Comparison of ENCODE assay signal across 8 mouse cellular contexts in genomic region chr9:119035836-119036235, GRCm38 (mm10). TPM values are rescaled to one million over a fixed set of nuclear protein-coding genes. Genes with fewer than 3 reads are reported as not detected.
A peak's percentile ranks its signal among the peaks of the same experiment; 100 is the strongest.
DNase-seq lines count a peak whose midpoint lies in the region; ATAC-seq and TF ChIP-seq lines count a peak whose summit lies in the region.

No protein-coding gene starts in this region.

- no peak overlapping the region for H3K9ac ChIP-seq in lung, embryonic 16.5 days (ENCODE audit: low read length)
- no peak overlapping the region for H3K9ac ChIP-seq in forebrain, embryonic 12.5 days

- DNase-seq in left cerebral cortex, adult 2 months (ENCODE audit: extremely low spot score in 1 of 2, low spot score in 2 of 2) = no peak
- no peak for DNase-seq in left cerebral cortex, postnatal 14 days (ENCODE audit: low spot score in 2 of 2)
- peak; percentile 88 for DNase-seq in adrenal gland, postnatal 14 days
- peak; percentile 89 to 91 for DNase-seq in heart, adult 9 months (ENCODE audit: low spot score in 2 of 2)
- DNase-seq in layer of hippocampus, adult 9-10 months (ENCODE audit: low spot score) = no peak
- no peak for DNase-seq in thymus, postnatal 14 days

- peaks cover 30% of the 10 kb centered on the region for H3K36me3 ChIP-seq in lung, embryonic 16.5 days (ENCODE audit: control insufficient read depth, insufficient read depth, low read length)
- H3K36me3 ChIP-seq in forebrain, embryonic 12.5 days (replicated peaks) = peaks cover 13% of the 10 kb centered on the region

- 51% methylated on average over 7 of the region's 7 CpGs for WGBS in lung, embryonic 16.5 days
- WGBS in forebrain, embryonic 12.5 days = 87% methylated on average over 7 of the region's 7 CpGs

- peak overlapping the region; percentile 74; the same call in 1 of the 2 replicates for H3K27ac ChIP-seq in left cerebral cortex, adult 2 months
- no peak overlapping the region for H3K27ac ChIP-seq in lung, embryonic 16.5 days (ENCODE audit: low read length)
- H3K27ac ChIP-seq in forebrain, embryonic 12.5 days = no peak overlapping the region

- intact Hi-C loops in left cerebral cortex, adult 2 months (cut with DNase I) = no loop called here
- intact Hi-C loops in left cerebral cortex, postnatal 14 days (cut with DNase I) = no loop called here

- TF ChIP-seq CTCF in left cerebral cortex, adult 2 months (IDR thresholded peaks at IDR 0.05) = no peak

- no peaks in the 10 kb centered on the region for H3K9me3 ChIP-seq in lung, embryonic 16.5 days (ENCODE audit: control insufficient read depth, low read length)
- H3K9me3 ChIP-seq in forebrain, embryonic 12.5 days = no peaks in the 10 kb centered on the region

- H3K27me3 ChIP-seq in lung, embryonic 16.5 days (ENCODE audit: control insufficient read depth, insufficient read depth, low read depth, low read length) = no peaks in the 10 kb centered on the region
- H3K27me3 ChIP-seq in forebrain, embryonic 12.5 days = no peaks in the 10 kb centered on the region; the same call in 1 of the 2 replicates

- H3K4me1 ChIP-seq in lung, embryonic 16.5 days (replicated peaks; ENCODE audit: control insufficient read depth, insufficient read depth, low read length) = peaks cover 23% of the 10 kb centered on the region
- H3K4me1 ChIP-seq in forebrain, embryonic 12.5 days = peaks cover 52% of the 10 kb centered on the region

- H3K4me3 ChIP-seq in left cerebral cortex, adult 2 months = no peak overlapping the region
- no peak overlapping the region for H3K4me3 ChIP-seq in lung, embryonic 16.5 days (ENCODE audit: low read length)
- no peak overlapping the region for H3K4me3 ChIP-seq in forebrain, embryonic 12.5 days (replicated peaks)

- no peak overlapping the region for H3K4me2 ChIP-seq in lung, embryonic 16.5 days (ENCODE audit: low read depth, low read length)
- H3K4me2 ChIP-seq in forebrain, embryonic 12.5 days = no peak overlapping the region

- ATAC-seq in lung, embryonic 16.5 days (ENCODE audit: low read depth) = peak; percentile 30
- no peak for ATAC-seq in forebrain, embryonic 12.5 days (ENCODE audit: low FRiP score)

RNA-seq across cellular contexts. Expression of gene Vill, which starts 16.7 kb away (rescaled TPM):
- 1 to 10 TPM; 8.3 to 8.9 TPM for total RNA-seq in left cerebral cortex, adult 2 months (2021)
- total RNA-seq in left cerebral cortex, postnatal 14 days (2021) = 1 to 10 TPM; 3.2 to 4.5 TPM
- 2.2 and 2.3 TPM in 2 replicates for total RNA-seq in adrenal gland, postnatal 14 days (2021)
- polyA plus RNA-seq in lung, embryonic 16.5 days (2015; fragmentation: Nextera tagmentation; extraction: Ambion mirVana) = 34.9 and 38.2 TPM in 2 replicates
- polyA plus RNA-seq in forebrain, embryonic 12.5 days (2016; fragmentation: Nextera tagmentation; extraction: Ambion mirVana) = 6.8 and 6.9 TPM in 2 replicates

RNA-seq across cellular contexts. Expression of gene Plcd1, which starts 57.5 kb away (rescaled TPM):
- total RNA-seq in left cerebral cortex, adult 2 months (2021) = 10 to 100 TPM; 15.2 to 16.2 TPM
- total RNA-seq in left cerebral cortex, postnatal 14 days (2021) = 10 to 100 TPM; 11.5 to 12.1 TPM
- total RNA-seq in adrenal gland, postnatal 14 days (2021) = 11.8 and 13.6 TPM in 2 replicates
- polyA plus RNA-seq in lung, embryonic 16.5 days (2015; fragmentation: Nextera tagmentation; extraction: Ambion mirVana) = 17.2 and 18.6 TPM in 2 replicates
- 11.0 and 16.8 TPM in 2 replicates for polyA plus RNA-seq in forebrain, embryonic 12.5 days (2016; fragmentation: Nextera tagmentation; extraction: Ambion mirVana)

Comparison
In these comparisons a context has a peak if more than half of its experiments do, and no peak if none do; other contexts are left out.
1. DNase-seq: peak in adrenal gland, postnatal 14 days (single experiment) and heart, adult 9 months (2 of 2); none in left cerebral cortex, adult 2 months (0 of 2), left cerebral cortex, postnatal 14 days (0 of 2), layer of hippocampus, adult 9-10 months (single experiment) and thymus, postnatal 14 days (single experiment).